In genomic region chr12:32379296-32379725, GRCm38 (mm10) we compare ENCODE assay signal across 8 mouse cellular contexts. TPM values are rescaled to one million over a fixed set of nuclear protein-coding genes. Genes with fewer than 3 reads are reported as not detected.
DNase-seq lines count a peak whose midpoint lies in the region; ATAC-seq lines count a peak whose summit lies in the region.

No protein-coding gene starts in this region.

- no peaks in the 10 kb centered on the region for H3K27me3 ChIP-seq in hindbrain, embryonic 16.5 days (replicated peaks; ENCODE audit: control insufficient read depth, insufficient read depth, low read length)

- H3K4me3 ChIP-seq in hindbrain, embryonic 16.5 days (ENCODE audit: low read length), result peak overlapping the region; percentile 79

- WGBS in hindbrain, embryonic 16.5 days, result under 1% methylated on average over 67 of the region's 67 CpGs

- peaks cover 17% of the 10 kb centered on the region for H3K4me1 ChIP-seq in hindbrain, embryonic 16.5 days (ENCODE audit: control insufficient read depth, insufficient read depth, low read depth, low read length)

- peak; percentile 84 for ATAC-seq in hindbrain, embryonic 16.5 days

- peak overlapping the region; percentile 97 for H3K9ac ChIP-seq in hindbrain, embryonic 16.5 days (ENCODE audit: low read depth, low read length)

- peak overlapping the region; percentile 91 for H3K27ac ChIP-seq in hindbrain, embryonic 16.5 days (ENCODE audit: low read depth, low read length)

- H3K4me2 ChIP-seq in hindbrain, embryonic 16.5 days (ENCODE audit: low read length), result peak overlapping the region; percentile 64

- H3K9me3 ChIP-seq in hindbrain, embryonic 16.5 days (ENCODE audit: control insufficient read depth, low read length), result no peaks in the 10 kb centered on the region

- H3K36me3 ChIP-seq in hindbrain, embryonic 16.5 days (ENCODE audit: control insufficient read depth, insufficient read depth, low read length), result no peaks in the 10 kb centered on the region

- peak; percentile 78 for DNase-seq in ZHBTc4 (ENCODE audit: low read depth, low spot score)
- DNase-seq in cerebellum, postnatal 4 days (ENCODE audit: low spot score in 2 of 2), result peak; percentile 66 to 88
- peak; percentile 85 for DNase-seq in gastrocnemius, adult 18-20 months (ENCODE audit: low spot score)
- DNase-seq in left cerebral cortex, adult 18-20 months (ENCODE audit: low spot score in 2 of 2), result peak; percentile 80 to 90
- DNase-seq in lung, postnatal 4 days, result peak; percentile 90 to 91
- DNase-seq in retina, postnatal 1 day, result peak; percentile 90
- peak; percentile 69 to 77 for DNase-seq in urinary bladder, adult 18-20 months (ENCODE audit: low spot score in 2 of 2)

RNA-seq across cellular contexts. Expression of gene Ccdc71l, which starts 0.8 kb away (rescaled TPM):
- total RNA-seq in gastrocnemius, adult 18-20 months (2021), result 1 to 10 TPM; 5.4 to 5.6 TPM
- 2.3 and 2.7 TPM in 2 replicates for polyA plus RNA-seq in hindbrain, embryonic 16.5 days (2015; fragmentation: Nextera tagmentation; extraction: Ambion mirVana)
- total RNA-seq in left cerebral cortex, adult 18-20 months (2021), result 10 to 100 TPM; 13.6 to 14.2 TPM

Comparison
In these comparisons a context has a peak if more than half of its experiments do, and no peak if none do; other contexts are left out.
1. Peak in every context shown above with its lines: DNase-seq, ATAC-seq, H3K4me3 ChIP-seq and H3K27ac ChIP-seq.